Mouse (Mus musculus) T-cell, adult 66 days (primary cell): ENCODE data around the gene Dppa3. TPM values are rescaled to one million over a fixed set of nuclear protein-coding genes. Genes with fewer than 3 reads are reported as not detected.

Source experiments
- total RNA-seq, 2 experiments: library from RNA; stranded (reverse); gene quantifications; 3 replicates in 1 of 2; 4 replicates in 1 of 2; pipeline ENCODE4 v1.2.4; 2023

Gene Dppa3
- under 1 TPM in 1 of 2 experiments, not detected in 1; 0.87 TPM for total RNA-seq

DNA sequence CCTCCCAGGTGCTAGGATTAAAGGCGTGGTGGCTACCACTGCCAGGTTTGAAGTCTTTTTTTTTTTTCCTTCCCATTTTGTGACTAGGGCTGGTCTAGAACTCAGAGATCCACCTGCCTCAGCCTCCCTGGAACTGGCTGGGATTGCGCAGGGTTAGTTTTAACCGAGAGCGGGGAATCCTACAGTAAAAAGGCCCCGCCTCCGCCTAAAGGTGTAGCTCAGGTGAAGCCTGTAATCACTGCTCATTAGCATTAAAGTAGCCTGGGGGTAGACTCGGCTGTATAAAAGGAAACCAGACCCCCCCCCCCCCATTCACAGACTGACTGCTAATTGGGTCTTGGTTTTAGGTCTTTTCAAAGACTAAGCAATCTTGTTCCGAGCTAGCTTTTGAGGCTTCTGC lies at the start of gene Dppa3:
TSS of gene Dppa3 (plus strand) at position 301 of the 400 bp plus-strand sequence.

GRCm38 (mm10) chr6:122602242-122602991 lies 23.8 kb upstream of the Dppa3 start, which contains the start of gene Apobec1:
Gene Apobec1 (minus strand): TSS chr6:122602444.

GRCm38 (mm10) chr6:122609771-122610170 lies 16.4 kb upstream of the Dppa3 start, which contains the start of gene Gdf3:
Gene Gdf3 (minus strand): TSS chr6:122610087.

Other genes with a start within 250 kb of the Dppa3 start
- not detected for gene Rimklb, start 127.6 kb upstream of the Dppa3 start, total RNA-seq
- gene Mfap5, start 120.6 kb upstream of the Dppa3 start, total RNA-seq = not detected
- not detected for gene Aicda, start 72.6 kb upstream of the Dppa3 start, total RNA-seq
- 10 to 100 TPM; 12.1 to 15.3 TPM for gene Apobec1, start 24.0 kb upstream of the Dppa3 start, total RNA-seq
- not detected for gene Gdf3, start 16.3 kb upstream of the Dppa3 start, total RNA-seq
- not detected for gene Nanog, start 81.1 kb downstream of the Dppa3 start, total RNA-seq
- gene Slc2a3, start 175.2 kb downstream of the Dppa3 start, total RNA-seq = 10 to 100 TPM; 36.1 to 41.3 TPM
- gene Foxj2, start 193.5 kb downstream of the Dppa3 start, total RNA-seq = 10 to 100 TPM; 35.5 to 38.6 TPM
- not detected for gene C3ar1, start 229.8 kb downstream of the Dppa3 start, total RNA-seq
- gene Necap1, start 248.1 kb downstream of the Dppa3 start, total RNA-seq = 10 to 100 TPM; 48.2 to 59.3 TPM